Mouse (Mus musculus) limb, embryonic 14.5 days (tissue): ENCODE results near the gene Ccdc152. TPM values are rescaled to one million over a fixed set of nuclear protein-coding genes. Genes with fewer than 3 reads are reported as not detected.

ENCODE experiments used
- ATAC-seq: fragments of 200-750 bp; cut with Nextera tagmentation; 2 replicates; pipeline ENCODE4 v1.8.0; 2017; ENCODE audit warnings: low read depth, moderate number of reproducible peaks, moderate TSS enrichment; ENCODE audit not compliant: low FRiP score
- DNase-seq: peaks from one replicate; pipeline ENCODE4 v3.0.0-alpha.2; 2015; ENCODE audit warnings: low spot score
- H3K27ac ChIP-seq: fragments of 300-500 bp; sonication (generic); replicated peaks from 2 replicates; pipeline ENCODE4 v1.5.1; 2014; ENCODE audit warnings: low read depth, mild to moderate bottlenecking, low read length, moderate library complexity, mixed read lengths
- H3K27me3 ChIP-seq: fragments of 300-500 bp; sonication (generic); 2 replicates; pipeline ENCODE4 v1.6.1; 2014; ENCODE audit warnings: low read length, mixed read lengths; ENCODE audit not compliant: control insufficient read depth, insufficient read depth
- H3K36me3 ChIP-seq: fragments of 300-500 bp; sonication (generic); 2 replicates; pipeline ENCODE4 v1.6.1; 2014; ENCODE audit warnings: mild to moderate bottlenecking, low read length, moderate library complexity, mixed read lengths; ENCODE audit not compliant: control insufficient read depth, insufficient read depth
- H3K4me1 ChIP-seq: fragments of 300-500 bp; sonication (generic); 2 replicates; pipeline ENCODE4 v1.6.1; 2014; ENCODE audit warnings: antibody characterized with exemption, low read length, mixed read lengths; ENCODE audit not compliant: control insufficient read depth, insufficient read depth
- H3K4me2 ChIP-seq: fragments of 300-500 bp; sonication (generic); replicated peaks from 2 replicates; pipeline ENCODE4 v1.6.1; 2014; ENCODE audit warnings: low read depth, mild to moderate bottlenecking, low read length, moderate library complexity; ENCODE audit not compliant: severe bottlenecking
- H3K4me3 ChIP-seq: fragments of 300-500 bp; sonication (generic); replicated peaks from 2 replicates; pipeline ENCODE4 v1.5.1; 2014; ENCODE audit warnings: low read length
- H3K9ac ChIP-seq: fragments of 300-500 bp; sonication (generic); 2 replicates; pipeline ENCODE4 v1.6.1; 2014; ENCODE audit warnings: mild to moderate bottlenecking, low read depth, low read length, moderate library complexity; ENCODE audit not compliant: severe bottlenecking
- H3K9me3 ChIP-seq: fragments of 300-500 bp; sonication (generic); 2 replicates; pipeline ENCODE4 v1.6.1; 2016; ENCODE audit warnings: low read length; ENCODE audit not compliant: control insufficient read depth
- POLR2A ChIP-seq: fragments of 200-500 bp; IDR thresholded peaks from 2 replicates; pipeline ENCODE4 v1.8.0; 2012; ENCODE audit warnings: inconsistent platforms, mild to moderate bottlenecking, moderate library complexity, borderline replicate concordance; ENCODE audit not compliant: insufficient read depth, insufficient read length; ENCODE audit errors: extremely low read depth
- WGBS: fragments of 180-500 bp; shearing (Covaris S2); extraction: QIAGEN DNeasy Blood & Tissue Kit; methylation state at CpG from one replicate; pipeline ENCODE4 v1.1.7; 2014; 5-methylcytosine and 5-hydroxymethylcytosine counted together
- polyA plus RNA-seq, 2 experiments: library from polyadenylated mRNA; depleted of rRNA in 1 of 2; stranded (reverse) in 1 of 2; unstranded in 1 of 2; fragments of >200 nt; fragmentation: Nextera tagmentation in 1 of 2; extraction: Ambion mirVana in 1 of 2; gene quantifications; 2 replicates each; pipeline versions ENCODE4 v1.2.1 to v1.2.3; 2012 to 2014

Ccdc152 gene
- polyA plus RNA-seq, 2 experiments, result 0.77 TPM; not detected in 1

GRCm38 (mm10) chr15:3339847-3340246 is 36.5 kb upstream of the Ccdc152 start:
- Histone ChIP-seq H3K9me3 (no peaks in the 10 kb centered on the region), H3K4me3 (no peak overlapping the region), H3K27ac (no peak overlapping the region), H3K4me2 (no peak overlapping the region), H3K9ac (no peak overlapping the region), H3K27me3 (no peaks in the 10 kb centered on the region), H3K4me1 (no peaks in the 10 kb centered on the region), H3K36me3 (peaks cover 19% of the 10 kb centered on the region)
- ATAC-seq (no peak), DNase-seq (no peak)
- 84% methylated on average over 3 of the region's 3 CpGs for WGBS
- no peak for TF ChIP-seq POLR2A

GRCm38 (mm10) chr15:3332517-3332916 is 29.2 kb upstream of the Ccdc152 start:
- no peak for DNase-seq
- Histone ChIP-seq H3K36me3 (peaks cover 13% of the 10 kb centered on the region), H3K27ac (no peak overlapping the region), H3K4me3 (no peak overlapping the region), H3K4me2 (no peak overlapping the region), H3K4me1 (no peaks in the 10 kb centered on the region), H3K9me3 (no peaks in the 10 kb centered on the region), H3K27me3 (no peaks in the 10 kb centered on the region), H3K9ac (no peak overlapping the region)
- TF ChIP-seq POLR2A, result no peak
- WGBS, result 85% methylated on average over 4 of the region's 4 CpGs
- no peak for ATAC-seq

DNA sequence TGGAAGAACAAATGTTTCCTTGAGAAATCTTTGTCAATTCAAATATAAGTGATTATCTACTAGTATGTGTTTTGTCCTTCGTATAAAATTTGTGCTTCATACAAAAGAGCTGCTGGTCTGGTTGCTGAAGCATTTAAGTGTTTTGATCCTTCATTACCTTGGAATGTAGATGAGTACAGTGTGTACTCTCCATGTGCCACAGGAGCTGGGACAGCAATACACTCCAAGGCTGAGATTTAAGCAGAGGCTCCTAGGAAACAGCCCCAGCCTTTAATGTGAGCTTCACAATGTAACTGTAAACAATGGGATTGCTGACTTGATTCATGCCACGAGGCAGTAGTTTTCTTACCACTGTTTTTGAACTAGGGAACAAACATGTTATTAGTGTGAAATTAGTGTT is 28.5 kb upstream of the Ccdc152 start:
- H3K4me2 ChIP-seq, result no peak overlapping the region
- no peaks in the 10 kb centered on the region for H3K9me3 ChIP-seq
- no peaks in the 10 kb centered on the region for H3K4me1 ChIP-seq
- H3K9ac ChIP-seq, result no peak overlapping the region
- 75% methylated on average over 2 of the region's 2 CpGs for WGBS
- H3K36me3 ChIP-seq, result peaks cover 17% of the 10 kb centered on the region; the same call in 1 of the 2 replicates
- no peak overlapping the region for H3K4me3 ChIP-seq
- H3K27me3 ChIP-seq, result no peaks in the 10 kb centered on the region
- DNase-seq (no peak), ATAC-seq (no peak)
- TF ChIP-seq POLR2A, result no peak
- H3K27ac ChIP-seq, result no peak overlapping the region

GRCm38 (mm10) chr15:3330291-3330690 is 27.0 kb upstream of the Ccdc152 start:
- 81% methylated on average over 1 of the region's 1 CpGs for WGBS
- Histone ChIP-seq H3K27me3 (no peaks in the 10 kb centered on the region), H3K9me3 (no peaks in the 10 kb centered on the region), H3K4me3 (no peak overlapping the region), H3K27ac (no peak overlapping the region), H3K4me1 (no peaks in the 10 kb centered on the region), H3K9ac (no peak overlapping the region), H3K4me2 (no peak overlapping the region), H3K36me3 (peaks cover 17% of the 10 kb centered on the region; the same call in 1 of the 2 replicates)
- no peak for DNase-seq
- no peak for ATAC-seq
- no peak for TF ChIP-seq POLR2A

- DNase-seq (no peak), ATAC-seq (no peak)
- Histone ChIP-seq H3K9ac (no peak overlapping the region), H3K27me3 (no peaks in the 10 kb centered on the region), H3K4me1 (no peaks in the 10 kb centered on the region), H3K36me3 (peaks cover 20% of the 10 kb centered on the region), H3K4me2 (no peak overlapping the region), H3K9me3 (no peaks in the 10 kb centered on the region), H3K27ac (no peak overlapping the region), H3K4me3 (no peak overlapping the region)
- no peak for TF ChIP-seq POLR2A
Observed at GRCm38 (mm10) chr15:3323041-3323440, 19.7 kb upstream of the Ccdc152 start.

- 85% methylated on average over 9 of the region's 9 CpGs for WGBS
- H3K4me2 ChIP-seq, result no peak overlapping the region
- no peak for DNase-seq
- H3K36me3 ChIP-seq, result peaks cover 11% of the 10 kb centered on the region
- H3K4me1 ChIP-seq, result no peaks in the 10 kb centered on the region
- no peak for TF ChIP-seq POLR2A
- H3K4me3 ChIP-seq, result no peak overlapping the region
- ATAC-seq, result no peak
- H3K9ac ChIP-seq, result no peak overlapping the region
- H3K27me3 ChIP-seq, result no peaks in the 10 kb centered on the region
- no peak overlapping the region for H3K27ac ChIP-seq
- H3K9me3 ChIP-seq, result no peaks in the 10 kb centered on the region
Observed at GRCm38 (mm10) chr15:3319929-3320328, 16.6 kb upstream of the Ccdc152 start.
